Mouse (Mus musculus) heart, embryonic 16.5 days (tissue): Measurements from ENCODE around the gene Ccdc14. TPM values are rescaled to one million over a fixed set of nuclear protein-coding genes. Genes with fewer than 3 reads are reported as not detected.
A peak's percentile ranks its signal among the peaks of the same experiment; 100 is the strongest.

Experiments
- ATAC-seq: fragments of 200-750 bp; cut with Nextera tagmentation; replicated peaks from 2 replicates; pipeline ENCODE4 v1.8.0; 2017; ENCODE audit warnings: moderate number of reproducible peaks; ENCODE audit not compliant: insufficient read depth, low FRiP score; ENCODE audit errors: extremely low read depth
- H3K27ac ChIP-seq: fragments of 300-500 bp; sonication (generic); 2 replicates; pipeline ENCODE4 v1.5.1; 2014; ENCODE audit warnings: mild to moderate bottlenecking, low read length, control low read depth, moderate library complexity
- H3K27me3 ChIP-seq: fragments of 300-500 bp; sonication (generic); 2 replicates; pipeline ENCODE4 v1.6.1; 2014; ENCODE audit warnings: low read length, mixed read lengths; ENCODE audit not compliant: control insufficient read depth, insufficient read depth
- H3K36me3 ChIP-seq: fragments of 300-500 bp; sonication (generic); 2 replicates; pipeline ENCODE4 v1.6.1; 2014; ENCODE audit not compliant: control insufficient read depth, insufficient read depth
- H3K4me1 ChIP-seq: fragments of 300-500 bp; sonication (generic); 2 replicates; pipeline ENCODE4 v1.6.1; 2014; ENCODE audit warnings: low read length, mixed read lengths; ENCODE audit not compliant: control insufficient read depth, insufficient read depth
- H3K4me2 ChIP-seq: fragments of 300-500 bp; sonication (generic); 2 replicates; pipeline ENCODE4 v1.6.1; 2014; ENCODE audit warnings: low read depth, mild to moderate bottlenecking, control low read depth, low read length
- H3K4me3 ChIP-seq: fragments of 300-500 bp; sonication (generic); 2 replicates; pipeline ENCODE4 v1.5.1; 2014; ENCODE audit warnings: mild to moderate bottlenecking, control low read depth, low read length
- H3K9ac ChIP-seq: fragments of 300-500 bp; sonication (generic); 2 replicates; pipeline ENCODE4 v1.6.1; 2014; ENCODE audit warnings: low read length, control low read depth
- H3K9me3 ChIP-seq: fragments of 300-500 bp; sonication (generic); replicated peaks from 2 replicates; pipeline ENCODE4 v1.6.1; 2016; ENCODE audit warnings: low read length; ENCODE audit not compliant: control insufficient read depth
- WGBS: fragments of 180-500 bp; shearing (Covaris S2); extraction: QIAGEN DNeasy Blood & Tissue Kit; methylation state at CpG from one replicate; pipeline ENCODE4 v1.1.7; 2014; 5-methylcytosine and 5-hydroxymethylcytosine counted together
- polyA plus RNA-seq: library from polyadenylated mRNA; unstranded; fragments of >200 nt; fragmentation: Nextera tagmentation; extraction: Ambion mirVana; gene quantifications from 2 replicates; pipeline ENCODE4 v1.2.1, GENCODE M21; 2015

Gene Ccdc14
- polyA plus RNA-seq, 1 experiment from 2014 or later: 4.1 TPM

DNA sequence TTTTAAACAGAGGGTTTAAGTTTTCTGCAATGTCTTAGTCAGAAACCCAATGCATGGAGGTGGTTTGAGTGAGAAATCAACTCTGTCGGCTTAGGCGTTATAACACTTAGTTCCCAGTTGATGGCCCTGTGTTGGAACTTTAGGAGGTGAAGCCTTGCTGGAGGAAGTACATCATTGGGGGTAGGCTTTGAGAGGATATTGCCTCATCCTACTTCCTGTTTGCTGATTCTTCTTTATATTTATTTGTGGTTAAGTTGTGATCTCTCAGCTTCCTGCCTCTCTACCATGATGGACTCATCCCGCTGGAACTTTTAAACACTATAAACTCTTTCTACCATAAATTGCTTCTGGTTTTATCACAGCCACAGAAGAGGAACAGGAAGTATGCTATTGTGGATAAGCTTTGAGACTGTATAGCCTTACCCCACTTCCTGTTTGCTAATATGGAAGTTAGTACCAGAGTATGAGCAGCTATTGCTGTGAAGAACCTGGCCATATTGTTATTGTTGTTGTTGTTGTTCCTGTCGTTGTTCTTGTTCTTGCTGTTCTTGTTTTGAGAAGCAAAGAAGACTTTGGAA lies 48.3 kb downstream of the Ccdc14 start:
- 71% methylated on average over 4 of the region's 4 CpGs for WGBS
- Histone ChIP-seq H3K36me3 (no peaks in the 10 kb centered on the region), H3K9me3 (no peaks in the 10 kb centered on the region), H3K27me3 (peaks cover 6% of the 10 kb centered on the region), H3K27ac (no peak overlapping the region), H3K4me3 (no peak overlapping the region), H3K4me2 (no peak overlapping the region), H3K4me1 (no peaks in the 10 kb centered on the region), H3K9ac (no peak overlapping the region)
- ATAC-seq: no peak

DNA sequence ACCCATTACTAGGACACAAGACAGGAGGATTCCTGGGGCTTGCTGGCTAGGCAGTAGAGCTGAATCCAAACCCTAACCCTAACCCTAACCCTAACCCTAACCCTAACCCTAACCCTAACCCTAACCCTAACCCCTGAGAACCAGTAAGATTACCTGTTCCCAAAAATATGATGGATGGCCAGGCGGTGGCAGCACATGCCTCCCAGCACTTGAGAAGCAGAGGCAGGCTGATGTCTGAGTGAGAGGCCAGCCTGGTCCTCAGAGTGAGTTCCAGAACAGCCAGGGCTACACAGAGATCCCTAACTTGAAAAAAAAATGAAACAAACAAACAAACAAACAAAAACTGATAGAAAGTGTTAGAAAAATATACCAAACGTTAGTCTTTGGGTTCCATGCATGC lies 52.5 kb downstream of the Ccdc14 start:
- Histone ChIP-seq H3K9me3 (no peaks in the 10 kb centered on the region), H3K4me1 (peaks cover 5% of the 10 kb centered on the region), H3K4me3 (no peak overlapping the region), H3K9ac (no peak overlapping the region), H3K36me3 (no peaks in the 10 kb centered on the region), H3K4me2 (no peak overlapping the region), H3K27me3 (peaks cover 19% of the 10 kb centered on the region), H3K27ac (no peak overlapping the region)
- no peak for ATAC-seq
- 33% methylated on average over 2 of the region's 2 CpGs for WGBS

DNA sequence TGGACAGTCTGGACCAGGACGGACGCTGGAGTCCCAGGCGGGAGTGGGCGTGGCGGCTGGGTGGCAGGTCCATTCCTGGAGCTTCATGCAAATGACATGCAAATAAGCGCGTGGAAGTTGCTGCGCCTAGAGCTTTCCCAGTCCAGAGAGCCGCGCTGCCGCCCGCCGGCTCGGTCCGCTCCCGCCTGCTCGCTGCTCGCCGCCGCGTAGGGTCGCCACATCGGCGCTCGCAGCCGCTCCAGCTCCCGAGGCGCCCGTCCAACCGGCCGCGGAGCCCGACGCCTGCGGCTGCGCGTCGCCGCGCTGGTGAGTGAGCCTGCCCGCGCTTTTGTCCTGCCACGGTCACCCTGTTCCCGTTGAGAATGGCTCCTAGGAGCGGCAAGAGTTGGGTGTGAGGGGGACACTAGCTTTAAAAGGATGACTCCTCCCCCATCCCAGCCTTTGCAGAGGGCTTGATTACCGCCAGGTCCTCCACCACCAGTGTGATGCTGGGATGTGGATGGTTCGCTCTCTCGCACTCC lies 54.7 kb downstream of the Ccdc14 start, which contains the start of gene Mylk:
TSS of gene Mylk (plus strand) at position 146 of the 521 bp plus-strand sequence.
- Histone ChIP-seq H3K9me3 (no peaks in the 10 kb centered on the region), H3K27me3 (peaks cover 20% of the 10 kb centered on the region), H3K4me3 (peak within 1 kb of the TSS; percentile 61), H3K4me2 (peak within 1 kb of the TSS; percentile 98), H3K4me1 (peaks cover 7% of the 10 kb centered on the region), H3K27ac (no peak within 1 kb of the TSS; the same call in 1 of the 2 replicates), H3K36me3 (no peaks in the 10 kb centered on the region), H3K9ac (peak within 1 kb of the TSS; percentile 64)
- under 1% methylated on average over 48 of the region's 48 CpGs for WGBS
- ATAC-seq: peak; percentile 93

- peaks cover 19% of the 10 kb centered on the region for H3K27me3 ChIP-seq
- 39% methylated on average over 11 of the region's 11 CpGs for WGBS
- no peak for ATAC-seq
- H3K36me3 ChIP-seq: no peaks in the 10 kb centered on the region
- H3K27ac ChIP-seq: no peak overlapping the region
- H3K9ac ChIP-seq: no peak overlapping the region
- H3K9me3 ChIP-seq: no peaks in the 10 kb centered on the region
- peaks cover 7% of the 10 kb centered on the region for H3K4me1 ChIP-seq
- no peak overlapping the region for H3K4me3 ChIP-seq
- H3K4me2 ChIP-seq: no peak overlapping the region
These were observed 57.8 kb downstream of the Ccdc14 start for GRCm38 (mm10) chr16:34748081-34748720.

DNA sequence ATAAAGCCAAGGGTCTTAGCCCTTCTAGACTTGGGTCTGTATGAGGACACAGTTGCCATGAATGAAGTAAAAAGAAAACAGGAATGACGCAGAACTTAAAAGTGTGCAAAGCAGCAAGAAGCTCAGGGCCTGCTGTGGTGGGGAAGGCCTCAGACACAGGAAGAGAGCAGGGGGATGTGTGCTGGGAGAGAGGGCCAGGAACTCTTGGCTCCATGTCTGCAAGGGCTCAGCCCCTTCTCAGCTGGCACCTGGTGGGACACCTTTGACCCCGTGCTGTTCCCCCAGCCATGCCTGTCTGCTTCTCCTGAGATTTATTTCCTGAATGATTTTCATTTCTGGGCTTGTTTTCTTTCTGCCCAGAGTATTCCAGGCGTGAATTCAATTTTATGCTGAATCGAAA lies 59.1 kb downstream of the Ccdc14 start:
- Histone ChIP-seq H3K36me3 (no peaks in the 10 kb centered on the region), H3K4me3 (no peak overlapping the region), H3K9me3 (no peaks in the 10 kb centered on the region), H3K4me2 (no peak overlapping the region), H3K27ac (no peak overlapping the region), H3K27me3 (peaks cover 14% of the 10 kb centered on the region), H3K4me1 (peaks cover 7% of the 10 kb centered on the region), H3K9ac (no peak overlapping the region)
- no peak for ATAC-seq
- 83% methylated on average over 4 of the region's 4 CpGs for WGBS

DNA sequence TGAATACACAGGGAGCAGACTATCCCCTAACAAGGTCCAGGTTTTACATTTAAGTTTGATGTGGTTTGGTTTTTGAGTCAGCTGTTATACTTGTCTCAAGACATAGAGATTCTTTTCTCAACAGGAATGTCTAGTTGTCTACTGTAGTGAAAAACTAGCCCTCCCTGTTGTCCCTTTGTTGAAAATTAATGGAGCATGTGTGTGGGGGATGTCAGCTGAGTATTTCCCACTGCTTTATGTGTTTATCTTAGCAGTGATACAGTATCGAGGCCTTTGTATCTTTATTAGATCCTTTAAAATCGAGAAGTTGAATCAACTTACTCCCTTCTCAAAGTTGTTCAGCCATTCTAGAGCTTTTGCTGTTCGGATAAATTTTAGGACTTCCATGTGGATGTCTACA lies 61.6 kb downstream of the Ccdc14 start:
- Histone ChIP-seq H3K4me1 (0 out of 2 replicates have a peak, but pooled peaks cover 2% of the 10 kb centered on the region), H3K4me3 (no peak overlapping the region), H3K27ac (no peak overlapping the region), H3K9me3 (no peaks in the 10 kb centered on the region), H3K36me3 (no peaks in the 10 kb centered on the region), H3K27me3 (0 out of 2 replicates have a peak, but pooled peaks cover 2% of the 10 kb centered on the region), H3K9ac (no peak overlapping the region), H3K4me2 (no peak overlapping the region)
- no peak for ATAC-seq
- WGBS: 68% methylated on average over 3 of the region's 3 CpGs

DNA sequence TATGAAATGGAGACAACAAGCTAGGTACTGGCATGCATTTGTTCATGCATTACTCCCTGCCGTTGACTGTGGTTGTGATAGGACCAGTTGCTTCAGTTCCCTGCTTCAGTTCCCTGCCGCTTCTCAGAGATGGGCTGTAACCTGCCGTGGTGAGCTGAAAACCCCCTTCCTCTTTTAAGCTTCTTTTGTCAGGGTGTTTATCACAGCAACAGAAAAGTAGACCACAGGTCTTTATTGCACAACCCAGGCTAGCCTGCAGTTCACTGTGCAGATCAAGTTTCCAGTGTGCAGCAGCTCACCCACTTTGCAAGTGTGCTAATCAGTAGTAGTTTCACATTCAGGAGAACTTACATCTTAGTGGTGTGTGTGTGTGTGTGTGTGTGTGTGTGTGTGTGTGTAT lies 62.6 kb downstream of the Ccdc14 start:
- H3K4me2 ChIP-seq: no peak overlapping the region
- WGBS: 83% methylated on average over 3 of the region's 3 CpGs
- no peak overlapping the region for H3K9ac ChIP-seq
- H3K27ac ChIP-seq: no peak overlapping the region
- H3K4me3 ChIP-seq: no peak overlapping the region
- H3K27me3 ChIP-seq: 0 out of 2 replicates have a peak, but pooled peaks cover under 1% of the 10 kb centered on the region
- ATAC-seq: no peak
- H3K9me3 ChIP-seq: no peaks in the 10 kb centered on the region
- no peaks in the 10 kb centered on the region for H3K36me3 ChIP-seq
- 0 out of 2 replicates have a peak, but pooled peaks cover 2% of the 10 kb centered on the region for H3K4me1 ChIP-seq

- Histone ChIP-seq H3K4me2 (no peak overlapping the region), H3K27me3 (no peaks in the 10 kb centered on the region), H3K27ac (no peak overlapping the region), H3K9me3 (no peaks in the 10 kb centered on the region), H3K4me1 (no peaks in the 10 kb centered on the region), H3K4me3 (no peak overlapping the region), H3K36me3 (no peaks in the 10 kb centered on the region), H3K9ac (no peak overlapping the region)
- 77% methylated on average over 7 of the region's 7 CpGs for WGBS
- no peak for ATAC-seq
These were observed 66.6 kb downstream of the Ccdc14 start for GRCm38 (mm10) chr16:34756991-34757390.

GRCm38 (mm10) chr16:34758205-34758604 lies 67.8 kb downstream of the Ccdc14 start:
- 63% methylated on average over 5 of the region's 5 CpGs for WGBS
- Histone ChIP-seq H3K36me3 (no peaks in the 10 kb centered on the region), H3K9me3 (no peaks in the 10 kb centered on the region), H3K27me3 (no peaks in the 10 kb centered on the region), H3K9ac (no peak overlapping the region), H3K4me2 (no peak overlapping the region), H3K4me1 (no peaks in the 10 kb centered on the region), H3K27ac (no peak overlapping the region), H3K4me3 (no peak overlapping the region)
- no peak for ATAC-seq
